Mouse (Mus musculus) liver, adult 2 months (tissue): ENCODE data around the gene Pde4dip. TPM values are rescaled to one million over a fixed set of nuclear protein-coding genes. Genes with fewer than 3 reads are reported as not detected.

Source experiments
- DNase-seq: peaks from one replicate; pipeline ENCODE4 v3.0.0-alpha.2; 2011; ENCODE audit warnings: low read depth, low spot score; ENCODE audit errors: extremely low read depth
- H3K27ac ChIP-seq: fragments of 200-500 bp; replicated peaks from 2 replicates; pipeline ENCODE4 v1.5.1; 2012; ENCODE audit warnings: low read depth, mild to moderate bottlenecking, control low read depth, inconsistent platforms, low read length; ENCODE audit not compliant: insufficient read depth
- H3K27me3 ChIP-seq: fragments of 200-500 bp; 2 replicates; pipeline ENCODE4 v1.6.1; 2012; ENCODE audit warnings: mild to moderate bottlenecking, moderate library complexity, low read length, inconsistent platforms; ENCODE audit not compliant: control insufficient read depth, insufficient read depth
- H3K36me3 ChIP-seq: fragments of 200-500 bp; 2 replicates; pipeline ENCODE4 v1.6.1; 2012; ENCODE audit warnings: low read length, inconsistent platforms; ENCODE audit not compliant: control insufficient read depth, insufficient read depth
- H3K4me1 ChIP-seq: fragments of 200-500 bp; 2 replicates; pipeline ENCODE4 v1.6.1; 2011; ENCODE audit warnings: low read length; ENCODE audit not compliant: control insufficient read depth, insufficient read depth
- H3K4me3 ChIP-seq: fragments of 200-500 bp; 2 replicates; pipeline ENCODE4 v1.5.1; 2011; ENCODE audit warnings: low read depth, mild to moderate bottlenecking, control low read depth, low read length, moderate library complexity; ENCODE audit not compliant: insufficient read depth
- H3K79me2 ChIP-seq: fragments of 200-500 bp; 2 replicates; pipeline ENCODE4 v1.6.1; 2012; ENCODE audit warnings: inconsistent platforms, mild to moderate bottlenecking, low read length, moderate library complexity; ENCODE audit not compliant: control insufficient read depth, insufficient read depth
- H3K9ac ChIP-seq: fragments of 200-500 bp; 2 replicates; pipeline ENCODE4 v1.6.1; 2012; ENCODE audit warnings: low read depth, mild to moderate bottlenecking, control low read depth, inconsistent platforms, low read length
- CTCF ChIP-seq: fragments of 200-500 bp; IDR thresholded peaks from 2 replicates; pipeline ENCODE4 v1.5.1; 2011; ENCODE audit warnings: low read depth, low read length, control low read depth
- POLR2A ChIP-seq: fragments of 200-500 bp; IDR thresholded peaks from 2 replicates; pipeline ENCODE4 v1.6.1; 2011; ENCODE audit warnings: low read length, control low read depth; ENCODE audit not compliant: insufficient read depth; ENCODE audit errors: extremely low read depth
- WGBS: fragments of 180-500 bp; shearing (Covaris S2); methylation state at CpG from one replicate; pipeline ENCODE4 v1.1.7; 2018; 5-methylcytosine and 5-hydroxymethylcytosine counted together
- polyA plus RNA-seq: library from polyadenylated mRNA; depleted of rRNA; stranded (reverse); fragments of >200 nt; gene quantifications from 2 replicates; pipeline ENCODE4 v1.2.3, GENCODE M21; 2012
- total RNA-seq: library from RNA; depleted of rRNA; stranded (reverse); fragments of >200 nt; gene quantifications from 2 replicates; pipeline ENCODE4 v1.2.3, GENCODE M21; 2014

Gene Pde4dip
- total and polyA plus RNA-seq, 2 experiments = 24.0 to 50.1 TPM

DNA sequence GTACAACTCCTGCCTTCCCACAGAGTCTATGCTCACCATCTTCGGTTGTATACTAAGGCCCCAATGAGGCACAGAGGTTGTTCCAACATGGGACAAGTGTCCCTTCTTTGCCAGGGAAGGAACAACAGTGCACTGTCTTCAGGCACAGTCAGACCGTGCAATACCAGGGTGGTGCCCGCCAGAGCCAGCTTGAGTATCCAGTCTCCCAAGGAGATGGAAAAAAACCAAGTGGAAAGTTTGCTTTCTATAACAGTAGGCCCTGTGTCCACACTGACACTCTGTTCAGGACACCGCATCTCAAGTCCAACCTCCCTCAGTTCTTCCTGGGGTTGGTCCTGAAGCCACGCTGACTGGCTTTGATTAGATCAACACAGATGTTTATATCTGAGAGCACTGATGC, 87.8 kb downstream of the Pde4dip start:
- DNase-seq = no peak
- H3K27me3 ChIP-seq = no peaks in the 10 kb centered on the region
- no peaks in the 10 kb centered on the region for H3K4me1 ChIP-seq
- peaks cover 5% of the 10 kb centered on the region; the same call in 1 of the 2 replicates for H3K79me2 ChIP-seq
- TF ChIP-seq POLR2A (no peak), CTCF (no peak)
- H3K9ac ChIP-seq = no peak overlapping the region
- H3K36me3 ChIP-seq = peaks cover 3% of the 10 kb centered on the region; the same call in 1 of the 2 replicates
- no peak overlapping the region for H3K27ac ChIP-seq
- WGBS = 88% methylated on average over 5 of the region's 5 CpGs
- no peak overlapping the region for H3K4me3 ChIP-seq

DNA sequence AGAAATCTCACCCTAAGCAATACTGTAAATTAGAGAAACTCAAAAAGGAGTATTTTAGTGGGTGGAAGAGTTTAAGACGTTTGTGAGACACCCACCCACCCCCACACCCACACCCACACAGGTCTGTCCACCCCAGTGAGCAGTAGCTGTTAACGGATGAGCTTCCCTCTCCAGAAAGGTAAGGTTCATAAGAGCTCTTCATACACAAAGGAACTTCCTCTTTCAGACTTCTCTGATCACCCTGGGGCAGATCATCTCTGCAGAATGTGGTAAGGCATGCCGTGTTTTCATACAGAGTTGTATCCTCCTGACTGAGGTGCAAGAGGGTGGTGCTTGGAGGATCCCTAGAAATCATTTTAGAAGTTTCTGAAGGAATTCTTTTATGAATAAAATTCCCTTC, 88.5 kb downstream of the Pde4dip start:
- no peak overlapping the region for H3K9ac ChIP-seq
- H3K27me3 ChIP-seq = no peaks in the 10 kb centered on the region
- DNase-seq = no peak
- 77% methylated on average over 3 of the region's 3 CpGs for WGBS
- no peak overlapping the region for H3K27ac ChIP-seq
- peaks cover 5% of the 10 kb centered on the region; the same call in 1 of the 2 replicates for H3K36me3 ChIP-seq
- peaks cover 5% of the 10 kb centered on the region; the same call in 1 of the 2 replicates for H3K79me2 ChIP-seq
- TF ChIP-seq CTCF (no peak), POLR2A (no peak)
- H3K4me1 ChIP-seq = no peaks in the 10 kb centered on the region
- H3K4me3 ChIP-seq = no peak overlapping the region

GRCm38 (mm10) chr3:97799267-97799666, 89.2 kb downstream of the Pde4dip start:
- peaks cover 8% of the 10 kb centered on the region; the same call in 1 of the 2 replicates for H3K36me3 ChIP-seq
- H3K4me1 ChIP-seq = no peaks in the 10 kb centered on the region
- H3K27me3 ChIP-seq = no peaks in the 10 kb centered on the region
- peaks cover 5% of the 10 kb centered on the region; the same call in 1 of the 2 replicates for H3K79me2 ChIP-seq
- TF ChIP-seq CTCF (0 out of 2 replicates have a peak, but pooled peaks have one; percentile 6), POLR2A (no peak)
- WGBS = 54% methylated on average over 3 of the region's 3 CpGs
- no peak overlapping the region for H3K4me3 ChIP-seq
- H3K27ac ChIP-seq = no peak overlapping the region
- no peak overlapping the region for H3K9ac ChIP-seq
- DNase-seq = no peak

- no peak overlapping the region for H3K27ac ChIP-seq
- H3K36me3 ChIP-seq = peaks cover 16% of the 10 kb centered on the region; the same call in 1 of the 2 replicates
- no peak for DNase-seq
- peaks cover 2% of the 10 kb centered on the region; the same call in 1 of the 2 replicates for H3K79me2 ChIP-seq
- H3K4me1 ChIP-seq = no peaks in the 10 kb centered on the region
- no peaks in the 10 kb centered on the region for H3K27me3 ChIP-seq
- whole genome bisulfite sequencing = 92% methylated on average over 6 of the region's 6 CpGs
- H3K9ac ChIP-seq = no peak overlapping the region
- no peak for TF ChIP-seq POLR2A
- TF ChIP-seq CTCF = no peak
- no peak overlapping the region for H3K4me3 ChIP-seq
Measured at GRCm38 (mm10) chr3:97797371-97797770, 91.1 kb downstream of the Pde4dip start.

GRCm38 (mm10) chr3:97793995-97794394, 94.5 kb downstream of the Pde4dip start:
- no peak overlapping the region for H3K27ac ChIP-seq
- H3K27me3 ChIP-seq = no peaks in the 10 kb centered on the region
- TF ChIP-seq POLR2A (no peak), CTCF (no peak)
- 81% methylated on average over 8 of the region's 8 CpGs for whole genome bisulfite sequencing
- H3K4me1 ChIP-seq = no peaks in the 10 kb centered on the region
- no peak for DNase-seq
- no peaks in the 10 kb centered on the region for H3K79me2 ChIP-seq
- no peak overlapping the region for H3K9ac ChIP-seq
- H3K4me3 ChIP-seq = no peak overlapping the region
- H3K36me3 ChIP-seq = peaks cover 26% of the 10 kb centered on the region; the same call in 1 of the 2 replicates

GRCm38 (mm10) chr3:97790150-97790549, 98.4 kb downstream of the Pde4dip start:
- Histone ChIP-seq H3K4me3 (no peak overlapping the region), H3K36me3 (peaks cover 23% of the 10 kb centered on the region; the same call in 1 of the 2 replicates), H3K4me1 (no peaks in the 10 kb centered on the region), H3K27me3 (no peaks in the 10 kb centered on the region), H3K79me2 (no peaks in the 10 kb centered on the region), H3K27ac (no peak overlapping the region), H3K9ac (no peak overlapping the region)
- DNase-seq = no peak
- 85% methylated on average over 1 of the region's 1 CpGs for WGBS
- TF ChIP-seq CTCF (no peak), POLR2A (no peak)
